Mouse (Mus musculus) cerebellum, adult 2 months (tissue): ENCODE data around the gene Cnr2. TPM values are rescaled to one million over a fixed set of nuclear protein-coding genes. Genes with fewer than 3 reads are reported as not detected.

Experiments
- DNase-seq, 2 experiments: peaks; one replicate each; pipeline ENCODE4 v3.0.0; 2021
- H3K27ac ChIP-seq: fragments of 200-500 bp; 2 replicates; pipeline ENCODE4 v1.5.1; 2012; ENCODE audit warnings: low read length, control low read depth, inconsistent platforms; ENCODE audit not compliant: insufficient read depth
- H3K27me3 ChIP-seq: fragments of 200-500 bp; 2 replicates; pipeline ENCODE4 v1.6.1; 2012; ENCODE audit warnings: inconsistent platforms, mild to moderate bottlenecking, low read length, moderate library complexity; ENCODE audit not compliant: control insufficient read depth, insufficient read depth
- H3K4me1 ChIP-seq: fragments of 200-500 bp; 2 replicates; pipeline ENCODE4 v1.6.1; 2011; ENCODE audit warnings: low read length; ENCODE audit not compliant: control insufficient read depth, insufficient read depth
- H3K4me3 ChIP-seq: fragments of 200-500 bp; replicated peaks from 2 replicates; pipeline ENCODE3; 2011; ENCODE audit warnings: mild to moderate bottlenecking, low read depth, low read length, control low read depth; ENCODE audit not compliant: insufficient read depth
- CTCF ChIP-seq: fragments of 200-500 bp; IDR thresholded peaks from 2 replicates; pipeline ENCODE4 v1.5.1; 2011; ENCODE audit warnings: low read depth, mild to moderate bottlenecking, control low read depth, low read length, moderate library complexity, borderline replicate concordance; ENCODE audit not compliant: insufficient read depth
- POLR2A ChIP-seq: fragments of 200-500 bp; IDR thresholded peaks from 2 replicates; pipeline ENCODE4 v1.6.1; 2011; ENCODE audit warnings: low read length, control low read depth, borderline replicate concordance; ENCODE audit not compliant: insufficient read depth
- WGBS: fragments of 180-500 bp; shearing (Covaris S2); methylation state at CpG from one replicate; pipeline ENCODE4 v1.1.7; 2018; 5-methylcytosine and 5-hydroxymethylcytosine counted together
- polyA plus RNA-seq: library from polyadenylated mRNA; depleted of rRNA; stranded (reverse); fragments of >200 nt; gene quantifications from 2 replicates; pipeline ENCODE4 v1.2.3, GENCODE M21; 2012

Cnr2 gene
- polyA plus RNA-seq, 1 experiment = 0.05 TPM

DNA sequence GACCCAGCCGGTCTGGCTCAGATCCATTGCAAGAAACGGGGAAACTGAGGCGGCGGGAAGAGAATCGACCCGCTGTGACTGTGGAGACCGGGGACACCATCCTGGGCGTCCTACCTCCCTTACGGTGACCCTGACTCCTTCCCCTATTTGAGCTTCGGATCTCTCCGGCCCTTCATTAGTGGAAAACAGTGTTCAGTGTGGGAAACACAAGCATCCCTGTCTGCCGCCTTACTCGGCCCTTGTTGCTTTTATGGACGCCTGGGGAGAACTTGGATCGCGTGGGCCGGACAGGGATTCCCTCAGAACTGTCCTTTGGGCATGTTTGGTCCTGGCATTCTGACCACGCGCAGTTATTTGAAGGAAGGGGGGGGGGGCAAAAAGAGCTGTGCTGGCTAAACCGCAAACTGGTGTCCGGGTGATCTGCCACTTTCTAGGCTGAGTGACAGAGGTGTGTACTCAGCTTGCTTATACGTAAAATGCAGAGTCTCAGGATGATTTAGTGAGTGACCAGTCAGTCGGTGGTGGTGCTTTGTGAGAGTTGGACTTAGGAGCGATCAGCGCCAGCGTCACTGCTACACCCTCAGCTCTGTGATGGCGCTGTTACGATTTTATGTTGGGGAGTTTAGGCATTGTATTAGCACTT, 51.6 kb downstream of the Cnr2 start:
- Histone ChIP-seq H3K4me1 (peaks cover 17% of the 10 kb centered on the region), H3K27me3 (no peaks in the 10 kb centered on the region), H3K27ac (peak overlapping the region; percentile 86), H3K4me3 (peak overlapping the region; percentile 89)
- WGBS = 0% methylated on average over 28 of the region's 28 CpGs
- peak; percentile 57 to 62 for DNase-seq
- TF ChIP-seq CTCF (no peak), POLR2A (peak; percentile 25; the same call in 1 of the 2 replicates)

DNA sequence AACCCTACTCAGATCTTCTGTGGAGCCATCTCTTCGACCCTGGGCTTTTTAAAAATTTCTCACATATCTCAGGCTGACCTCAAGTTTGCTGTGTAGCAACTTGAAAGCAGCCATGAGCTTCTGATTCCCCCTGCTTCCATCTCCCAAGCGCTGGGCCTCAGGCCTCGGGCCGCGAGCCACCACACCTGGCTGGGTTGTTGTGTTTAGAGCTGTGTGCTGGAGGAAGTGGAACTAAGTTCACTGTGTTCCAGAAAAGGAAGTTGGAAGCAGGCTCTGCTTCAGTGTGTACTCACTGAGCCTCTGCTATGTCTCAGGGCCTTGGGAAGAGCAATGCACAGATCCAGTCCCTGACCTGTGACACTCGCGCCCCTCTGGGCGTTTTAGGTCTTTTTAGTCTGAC, 52.9 kb downstream of the Cnr2 start:
- no peak for DNase-seq
- Histone ChIP-seq H3K4me1 (peaks cover 22% of the 10 kb centered on the region), H3K27ac (peak overlapping the region; percentile 61), H3K4me3 (peak overlapping the region; percentile 55), H3K27me3 (no peaks in the 10 kb centered on the region)
- WGBS = 80% methylated on average over 8 of the region's 8 CpGs
- TF ChIP-seq POLR2A (no peak), CTCF (no peak)

DNA sequence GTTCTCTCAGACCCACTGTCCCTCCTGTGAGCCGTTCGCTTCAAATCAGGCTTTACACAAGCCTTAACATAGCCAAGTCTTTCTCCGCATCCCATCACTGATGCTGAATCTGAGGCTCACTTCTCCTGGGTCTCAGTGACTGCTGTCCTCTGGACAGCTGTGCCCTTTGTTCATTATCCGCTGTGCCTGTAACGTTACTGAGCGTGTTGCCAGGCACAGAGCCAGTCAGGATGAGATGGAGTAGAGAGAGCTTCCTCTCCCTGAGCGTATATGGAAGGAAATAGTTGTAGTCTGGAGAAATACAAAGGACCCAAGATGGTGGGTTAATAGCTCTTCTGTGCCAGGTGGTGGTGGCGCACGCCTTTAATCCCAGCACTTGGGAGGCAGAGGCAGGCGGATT, 54.3 kb downstream of the Cnr2 start:
- TF ChIP-seq CTCF (no peak), POLR2A (no peak)
- H3K27me3 ChIP-seq = no peaks in the 10 kb centered on the region
- H3K4me3 ChIP-seq = peak overlapping the region; percentile 35
- H3K27ac ChIP-seq = peak overlapping the region; percentile 89
- WGBS = 38% methylated on average over 10 of the region's 10 CpGs
- peaks cover 15% of the 10 kb centered on the region; the same call in 1 of the 2 replicates for H3K4me1 ChIP-seq
- DNase-seq = no peak

DNA sequence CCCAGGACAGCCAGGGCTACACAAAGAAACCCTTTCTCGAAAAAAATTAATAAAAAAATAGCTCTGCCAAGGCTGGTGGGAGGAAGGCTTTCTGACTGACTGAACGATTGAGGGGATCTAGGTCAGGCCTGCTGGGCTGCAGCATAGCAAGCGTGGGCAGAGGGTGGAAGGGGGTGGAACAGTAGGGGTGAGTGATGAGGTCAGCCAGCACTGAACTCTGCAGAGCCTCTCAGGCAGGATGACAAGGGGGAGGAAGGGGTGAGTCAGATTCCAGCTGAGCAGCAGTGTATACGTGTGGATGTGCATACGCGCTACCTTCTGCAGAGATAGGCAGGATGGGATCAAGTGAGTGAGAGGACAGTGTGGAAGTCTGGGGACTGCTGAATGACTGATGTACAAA, 54.7 kb downstream of the Cnr2 start:
- Histone ChIP-seq H3K27ac (peak overlapping the region; percentile 89; the same call in 1 of the 2 replicates), H3K4me1 (peaks cover 15% of the 10 kb centered on the region; the same call in 1 of the 2 replicates), H3K4me3 (peak overlapping the region; percentile 62), H3K27me3 (no peaks in the 10 kb centered on the region)
- DNase-seq = peak; percentile 76 to 89
- WGBS = 5% methylated on average over 6 of the region's 6 CpGs
- TF ChIP-seq POLR2A (peak; percentile 39; the same call in 1 of the 2 replicates), CTCF (no peak)

DNA sequence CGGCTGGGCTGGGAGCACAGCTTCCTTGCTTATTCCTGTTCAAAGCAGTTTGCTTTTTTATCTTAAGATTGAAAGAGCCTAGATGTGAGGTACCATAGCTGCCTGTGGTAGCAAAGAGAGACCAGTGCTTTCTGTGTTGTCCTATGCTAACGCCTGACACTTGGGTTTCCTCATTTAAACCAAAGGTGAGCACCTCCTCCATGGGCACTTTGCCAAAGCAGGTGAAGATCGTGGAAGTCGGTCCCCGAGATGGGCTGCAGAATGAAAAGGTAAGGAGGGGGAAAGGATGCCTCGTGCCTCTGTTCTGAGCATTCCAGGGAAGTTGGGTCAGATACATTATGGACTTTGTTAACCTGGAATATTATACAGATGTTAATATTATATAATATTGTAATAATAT, 55.2 kb downstream of the Cnr2 start:
- TF ChIP-seq POLR2A (no peak), CTCF (no peak)
- 22% methylated on average over 6 of the region's 6 CpGs for WGBS
- Histone ChIP-seq H3K27me3 (no peaks in the 10 kb centered on the region), H3K4me3 (peak overlapping the region; percentile 62), H3K27ac (peak overlapping the region; percentile 83), H3K4me1 (peaks cover 15% of the 10 kb centered on the region; the same call in 1 of the 2 replicates)
- peak; percentile 50 for DNase-seq

DNA sequence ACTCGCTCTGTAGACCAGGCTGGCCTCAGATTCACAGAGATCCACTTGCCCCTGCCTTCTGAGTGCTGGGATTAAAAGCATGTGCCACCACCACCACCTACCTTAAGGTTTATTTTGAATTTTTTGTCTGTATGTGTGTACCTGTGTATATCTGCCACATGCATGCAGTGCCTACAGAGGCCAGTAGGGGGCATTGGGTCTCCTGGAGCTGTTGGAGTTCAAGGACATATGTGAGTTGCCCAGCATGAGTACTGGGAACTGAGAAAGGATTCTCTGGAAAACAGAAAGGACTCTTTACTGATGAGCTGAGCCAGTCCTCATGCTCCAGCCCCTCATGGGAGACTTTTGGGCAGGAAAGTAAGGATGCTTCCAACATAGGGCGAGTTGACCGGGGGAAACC, 56.3 kb downstream of the Cnr2 start:
- Histone ChIP-seq H3K4me1 (peaks cover 15% of the 10 kb centered on the region; the same call in 1 of the 2 replicates), H3K27ac (peak overlapping the region; percentile 47; the same call in 1 of the 2 replicates), H3K4me3 (no peak overlapping the region), H3K27me3 (no peaks in the 10 kb centered on the region)
- WGBS = 89% methylated on average over 3 of the region's 3 CpGs
- peak in 1 of 2 experiments; percentile 33 for DNase-seq
- no peak for TF ChIP-seq POLR2A
- no peak for TF ChIP-seq CTCF

DNA sequence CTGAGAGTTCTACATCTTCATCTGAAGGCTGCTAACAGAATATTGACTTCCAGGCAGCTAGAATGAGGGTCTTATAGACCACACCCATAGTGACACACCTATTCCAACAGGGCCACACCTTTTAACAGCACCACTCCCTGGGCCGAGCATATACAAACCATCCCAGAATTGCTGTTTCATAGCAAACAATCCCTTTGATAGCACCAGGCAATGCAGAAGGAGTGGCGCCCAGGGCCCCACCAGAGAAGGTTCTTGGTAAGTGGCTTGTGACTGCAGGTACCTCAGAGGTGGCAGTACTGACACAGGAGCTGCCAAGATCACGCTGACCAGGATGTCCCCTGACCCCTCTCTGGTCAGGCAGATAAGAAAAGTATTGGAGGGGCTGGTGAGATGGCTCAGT, 58.0 kb downstream of the Cnr2 start:
- no peak for TF ChIP-seq CTCF
- TF ChIP-seq POLR2A = no peak
- Histone ChIP-seq H3K27me3 (no peaks in the 10 kb centered on the region), H3K4me1 (peaks cover 12% of the 10 kb centered on the region; the same call in 1 of the 2 replicates), H3K4me3 (no peak overlapping the region), H3K27ac (no peak overlapping the region)
- whole genome bisulfite sequencing = 94% methylated on average over 3 of the region's 3 CpGs
- no peak for DNase-seq

DNA sequence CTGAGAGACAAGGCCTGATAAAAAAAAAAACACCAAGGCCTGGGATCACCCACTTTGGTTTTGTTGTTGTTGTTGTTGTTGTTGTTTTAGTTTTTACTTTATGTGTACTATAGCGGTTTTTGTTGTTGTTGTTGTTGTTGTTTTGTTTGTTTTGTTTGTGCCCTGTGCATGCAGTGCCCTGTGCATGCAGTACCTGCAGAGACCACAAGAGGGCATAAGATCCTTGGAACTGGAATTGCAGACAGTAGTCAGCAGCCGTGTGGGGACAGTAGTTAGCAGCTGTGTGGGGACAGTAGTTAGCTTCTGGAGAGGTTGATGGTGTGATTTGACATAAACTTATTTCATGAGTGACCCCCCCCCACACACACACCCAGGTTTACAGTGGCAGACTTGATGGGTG, 59.0 kb downstream of the Cnr2 start:
- H3K27ac ChIP-seq = no peak overlapping the region
- H3K27me3 ChIP-seq = no peaks in the 10 kb centered on the region
- H3K4me1 ChIP-seq = peaks cover 11% of the 10 kb centered on the region; the same call in 1 of the 2 replicates
- 5% methylated on average over 2 of the region's 2 CpGs for WGBS
- peak; percentile 67 to 79 for DNase-seq
- no peak for TF ChIP-seq POLR2A
- TF ChIP-seq CTCF = peak; percentile 85
- H3K4me3 ChIP-seq = no peak overlapping the region
